8 mouse cellular contexts compared by ENCODE assay signal in genomic region chr7:101321218-101321827, GRCm38 (mm10). TPM values are rescaled to one million over a fixed set of nuclear protein-coding genes. Genes with fewer than 3 reads are reported as not detected.
DNase-seq lines count a peak whose midpoint lies in the region; ATAC-seq and TF ChIP-seq lines count a peak whose summit lies in the region.

No protein-coding gene starts in this region.

- no peak overlapping the region for H3K27ac ChIP-seq in ES-E14 (ENCODE audit: insufficient read depth, low read depth, low read length, poor library complexity, severe bottlenecking)
- H3K27ac ChIP-seq in limb, embryonic 10.5 days, result peak overlapping the region; percentile 84
- peak overlapping the region; percentile 83 for H3K27ac ChIP-seq in midbrain, embryonic 10.5 days (replicated peaks)
- H3K27ac ChIP-seq in stomach, embryonic 14.5 days (ENCODE audit: low read length), result peak overlapping the region; percentile 94

- H3K27me3 ChIP-seq in limb, embryonic 10.5 days (ENCODE audit: low read depth, poor library complexity, severe bottlenecking), result peaks cover 55% of the 10 kb centered on the region
- peaks cover 49% of the 10 kb centered on the region for H3K27me3 ChIP-seq in midbrain, embryonic 10.5 days (ENCODE audit: low read depth, poor library complexity, severe bottlenecking)
- no peaks in the 10 kb centered on the region for H3K27me3 ChIP-seq in stomach, embryonic 14.5 days (ENCODE audit: control insufficient read depth, insufficient read depth, low read length)

- H3K4me2 ChIP-seq in stomach, embryonic 14.5 days (replicated peaks; ENCODE audit: low read depth, low read length), result peak overlapping the region; percentile 95

- DNase-seq in 416B (ENCODE audit: low read depth) (peak; percentile 41), ES-E14 (ENCODE audit: low read depth, low spot score) (no peak)
- DNase-seq in embryo, embryonic 10 days (ENCODE audit: low spot score), result peak; percentile 33
- peak; percentile 21 for DNase-seq in heart, postnatal 4 days
- peak; percentile 72 for DNase-seq in limb, embryonic 10.5 days (ENCODE audit: low spot score)
- DNase-seq in midbrain, embryonic 10.5 days (ENCODE audit: low spot score), result peak; percentile 55
- DNase-seq in gastrocnemius, postnatal 25 days, result no peak

- peak overlapping the region; percentile 68 to 91 for H3K4me3 ChIP-seq in ES-E14 (ENCODE audit: insufficient read depth in 1 of 2, low read depth in 1 of 2, low read length in 2 of 2, poor library complexity in 1 of 2, severe bottlenecking in 1 of 2)
- peak overlapping the region; percentile 84 for H3K4me3 ChIP-seq in limb, embryonic 10.5 days
- H3K4me3 ChIP-seq in midbrain, embryonic 10.5 days, result peak overlapping the region; percentile 84
- H3K4me3 ChIP-seq in stomach, embryonic 14.5 days (ENCODE audit: low read depth, low read length), result peak overlapping the region; percentile 74

- peak overlapping the region; percentile 74 for H3K9ac ChIP-seq in ES-E14 (ENCODE audit: insufficient read depth, low read depth, low read length, poor library complexity, severe bottlenecking)
- H3K9ac ChIP-seq in stomach, embryonic 14.5 days (replicated peaks; ENCODE audit: low read depth, low read length), result peak overlapping the region; percentile 77

- WGBS in limb, embryonic 10.5 days, result under 1% methylated on average over 61 of the region's 61 CpGs
- under 1% methylated on average over 55 of the region's 61 CpGs for WGBS in midbrain, embryonic 10.5 days
- 2% methylated on average over 57 of the region's 61 CpGs for whole genome bisulfite sequencing in stomach, embryonic 14.5 days

- H3K36me3 ChIP-seq in ES-E14 (ENCODE audit: control insufficient read depth, insufficient read depth, low read length, poor library complexity, severe bottlenecking), result no peaks in the 10 kb centered on the region; the same call in 1 of the 2 replicates
- H3K36me3 ChIP-seq in limb, embryonic 10.5 days, result no peaks in the 10 kb centered on the region
- no peaks in the 10 kb centered on the region for H3K36me3 ChIP-seq in midbrain, embryonic 10.5 days
- H3K36me3 ChIP-seq in stomach, embryonic 14.5 days (ENCODE audit: control insufficient read depth, insufficient read depth, low read length), result no peaks in the 10 kb centered on the region

- peaks cover 0 to 5% of the 10 kb centered on the region in 2 experiments; a peak in 1 of 4 replicates for H3K4me1 ChIP-seq in ES-E14 (ENCODE audit: control insufficient read depth in 2 of 2, insufficient read depth in 2 of 2, low read length in 2 of 2, poor library complexity in 1 of 2)
- H3K4me1 ChIP-seq in limb, embryonic 10.5 days, result peaks cover 27% of the 10 kb centered on the region
- H3K4me1 ChIP-seq in midbrain, embryonic 10.5 days, result peaks cover 33% of the 10 kb centered on the region
- peaks cover 11% of the 10 kb centered on the region; the same call in 1 of the 2 replicates for H3K4me1 ChIP-seq in stomach, embryonic 14.5 days (ENCODE audit: control insufficient read depth, insufficient read depth, low read length)

- in situ Hi-C loops in ES-E14 (cut with MboI; ENCODE audit: low sequenced_read_pairs in 2 of 2, unreplicated experiment in 2 of 2), result no loop called here

- H3K9me3 ChIP-seq in ES-E14 (ENCODE audit: control insufficient read depth, insufficient read depth, low read depth, low read length), result no peaks in the 10 kb centered on the region
- H3K9me3 ChIP-seq in limb, embryonic 10.5 days (replicated peaks), result no peaks in the 10 kb centered on the region
- H3K9me3 ChIP-seq in midbrain, embryonic 10.5 days (replicated peaks), result no peaks in the 10 kb centered on the region
- no peaks in the 10 kb centered on the region for H3K9me3 ChIP-seq in stomach, embryonic 14.5 days (ENCODE audit: control insufficient read depth, low read depth, low read length)

- peak; percentile 30 for ATAC-seq in stomach, embryonic 14.5 days (ENCODE audit: insufficient number of reproducible peaks, insufficient read depth, low FRiP score, low read depth)

TF ChIP-seq in ES-E14, 5 proteins besides CTCF, POLR2A, EP300 and RAD21:
- TF ChIP-seq ZC3H11A (IDR thresholded peaks at IDR 0.05; ENCODE audit: borderline replicate concordance, low read depth, low read length), result no peak
- TF ChIP-seq CHD2 (IDR thresholded peaks at IDR 0.05; ENCODE audit: low read depth, low read length), result peak; percentile 56; the same call in 1 of the 2 replicates

RNA-seq across cellular contexts. Expression of gene Stard10, which starts 4.4 kb away (rescaled TPM):
- 15.2 and 15.4 TPM in 2 replicates for total RNA-seq in ES-E14 (2012; rRNA removed)
- total RNA-seq in heart, postnatal 4 days (2021), result 10 to 100 TPM; 45.6 to 53.6 TPM
- 10.1 and 11.7 TPM in 2 replicates for polyA plus RNA-seq in limb, embryonic 10.5 days (2016; fragmentation: Nextera tagmentation; extraction: Ambion mirVana)
- 5.0 and 7.3 TPM in 2 replicates for polyA plus RNA-seq in midbrain, embryonic 10.5 days (2016; fragmentation: Nextera tagmentation; extraction: Ambion mirVana)
- polyA plus RNA-seq in stomach, embryonic 14.5 days (2014; fragmentation: Nextera tagmentation; extraction: Ambion mirVana), result 123 and 128 TPM in 2 replicates
- total RNA-seq in gastrocnemius, postnatal 25 days (2021), result 10 to 100 TPM; 36.9 to 42.3 TPM

RNA-seq across cellular contexts. Expression of gene Atg16l2, which starts 19.3 kb away (rescaled TPM):
- total RNA-seq in ES-E14 (2012; rRNA removed), result 24.2 and 37.7 TPM in 2 replicates
- 10 to 100 TPM; 13.0 to 16.0 TPM for total RNA-seq in heart, postnatal 4 days (2021)
- 19.6 and 23.0 TPM in 2 replicates for polyA plus RNA-seq in limb, embryonic 10.5 days (2016; fragmentation: Nextera tagmentation; extraction: Ambion mirVana)
- 20.9 and 21.6 TPM in 2 replicates for polyA plus RNA-seq in midbrain, embryonic 10.5 days (2016; fragmentation: Nextera tagmentation; extraction: Ambion mirVana)
- 12.0 and 16.2 TPM in 2 replicates for polyA plus RNA-seq in stomach, embryonic 14.5 days (2014; fragmentation: Nextera tagmentation; extraction: Ambion mirVana)
- total RNA-seq in gastrocnemius, postnatal 25 days (2021), result 1 to 10 TPM; 6.7 to 7.4 TPM

RNA-seq across cellular contexts. Expression of gene Arap1, which starts 26.5 kb away (rescaled TPM):
- 32.1 and 32.2 TPM in 2 replicates for total RNA-seq in ES-E14 (2012; rRNA removed)
- 10 to 100 TPM; 44.5 to 44.8 TPM for total RNA-seq in heart, postnatal 4 days (2021)
- 13.1 and 20.5 TPM in 2 replicates for polyA plus RNA-seq in limb, embryonic 10.5 days (2016; fragmentation: Nextera tagmentation; extraction: Ambion mirVana)
- polyA plus RNA-seq in midbrain, embryonic 10.5 days (2016; fragmentation: Nextera tagmentation; extraction: Ambion mirVana), result 13.6 and 16.3 TPM in 2 replicates
- 119 and 131 TPM in 2 replicates for polyA plus RNA-seq in stomach, embryonic 14.5 days (2014; fragmentation: Nextera tagmentation; extraction: Ambion mirVana)
- 10 to 100 TPM; 21.3 to 23.7 TPM for total RNA-seq in gastrocnemius, postnatal 25 days (2021)

Comparison
In these comparisons a context has a peak if more than half of its experiments do, and no peak if none do; other contexts are left out.
1. DNase-seq: peak in 416B (single experiment), embryo, embryonic 10 days (single experiment), heart, postnatal 4 days (single experiment), limb, embryonic 10.5 days (single experiment) and midbrain, embryonic 10.5 days (single experiment); none in ES-E14 (single experiment) and gastrocnemius, postnatal 25 days (single experiment).
2. Peak in every context shown above with its lines, with median percentiles within 50 percentile points of each other: H3K4me3 ChIP-seq.